Mouse (Mus musculus) embryo, embryonic 9.5 days (tissue): ENCODE measurements around the gene Kmt5b.

Experiments
- DNase-seq: peaks from one replicate; pipeline ENCODE4 v3.0.0-alpha.2; 2017; ENCODE audit errors: extremely low spot score

Gene Kmt5b

GRCm38 (mm10) chr19:3768697-3769383, 1.6 kb downstream of the Kmt5b start:
- DNase-seq, result peak; percentile 95

DNA sequence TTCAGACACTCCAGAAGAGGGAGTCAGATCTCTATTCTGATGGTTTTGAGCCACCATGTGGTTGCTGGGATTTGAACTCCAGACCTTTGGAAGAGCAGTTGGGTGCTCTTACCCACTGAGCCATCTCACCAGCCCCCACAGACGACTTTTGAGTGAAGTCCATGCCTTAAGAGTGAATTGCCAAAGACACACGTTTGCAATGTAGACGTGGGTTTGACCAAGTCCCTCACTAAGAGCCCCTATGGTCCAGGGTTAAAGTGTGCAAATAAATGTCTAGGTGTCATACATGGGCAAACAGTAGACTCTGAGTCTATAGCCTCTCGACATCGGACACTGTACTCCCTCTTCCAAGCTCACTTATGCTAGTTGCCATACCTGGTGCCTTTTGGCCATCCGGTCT, 2.3 kb downstream of the Kmt5b start:
- no peak for DNase-seq

DNA sequence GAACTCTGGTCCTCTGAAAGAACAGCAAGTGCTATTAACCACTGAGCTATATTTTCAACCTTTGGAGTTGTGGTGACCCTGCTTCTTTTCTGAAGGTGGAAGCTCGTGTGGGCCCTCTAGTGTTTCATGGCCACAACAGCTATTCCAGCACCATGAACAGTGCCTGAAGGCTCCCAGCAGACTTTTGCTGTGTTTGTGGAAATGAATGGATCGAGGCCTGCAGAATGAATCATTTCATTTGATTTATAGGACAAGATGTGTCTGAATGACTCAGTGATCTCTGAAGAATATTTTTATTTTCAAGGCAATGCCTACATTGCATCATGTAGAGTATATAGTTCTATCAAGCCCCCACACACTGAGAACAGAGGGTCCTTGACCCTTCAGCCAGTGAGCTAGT, 6.9 kb downstream of the Kmt5b start:
- no peak for DNase-seq

DNA sequence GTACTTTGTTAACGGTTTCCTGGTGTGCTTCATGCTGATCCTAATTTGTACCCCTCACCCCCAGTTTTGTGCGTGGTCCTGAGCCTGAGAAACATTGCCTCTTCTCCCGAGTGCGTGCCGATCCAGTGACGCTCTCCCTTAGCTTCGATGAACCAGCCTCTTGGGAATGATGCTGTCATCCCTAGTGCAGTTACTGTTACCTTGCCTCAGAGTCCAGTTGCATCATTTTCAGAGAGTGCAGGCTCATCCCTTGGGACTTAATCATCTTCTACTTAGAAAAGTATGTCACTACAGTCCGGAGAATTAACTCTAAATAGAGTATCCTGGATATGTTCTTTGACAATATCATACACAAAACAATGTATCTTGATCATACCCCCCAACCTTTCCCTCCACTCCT, 11.5 kb downstream of the Kmt5b start:
- no peak for DNase-seq

GRCm38 (mm10) chr19:3790077-3790476, 22.9 kb downstream of the Kmt5b start:
- no peak for DNase-seq

DNA sequence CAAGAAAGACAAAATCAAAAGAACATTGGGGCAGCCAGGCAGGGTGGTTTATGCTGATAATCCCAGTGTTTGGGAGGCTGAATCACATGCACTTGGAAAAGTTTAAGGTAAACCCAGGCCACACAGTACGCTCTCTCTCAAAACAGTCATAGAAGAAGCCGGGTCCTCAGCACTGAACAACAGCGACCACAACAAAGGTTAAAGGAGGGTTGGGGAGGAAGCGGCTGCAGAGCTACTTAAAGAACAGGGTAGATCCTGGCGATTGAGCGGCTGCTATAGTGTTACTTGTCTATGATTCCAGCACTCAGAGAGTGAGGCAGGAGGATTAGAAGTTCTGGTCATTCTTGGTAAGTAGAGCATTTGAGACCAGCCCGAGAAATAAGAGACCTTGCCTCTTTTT, 38.3 kb downstream of the Kmt5b start:
- DNase-seq, result no peak

GRCm38 (mm10) chr19:3810536-3811233, 43.5 kb downstream of the Kmt5b start:
- DNase-seq, result no peak

DNA sequence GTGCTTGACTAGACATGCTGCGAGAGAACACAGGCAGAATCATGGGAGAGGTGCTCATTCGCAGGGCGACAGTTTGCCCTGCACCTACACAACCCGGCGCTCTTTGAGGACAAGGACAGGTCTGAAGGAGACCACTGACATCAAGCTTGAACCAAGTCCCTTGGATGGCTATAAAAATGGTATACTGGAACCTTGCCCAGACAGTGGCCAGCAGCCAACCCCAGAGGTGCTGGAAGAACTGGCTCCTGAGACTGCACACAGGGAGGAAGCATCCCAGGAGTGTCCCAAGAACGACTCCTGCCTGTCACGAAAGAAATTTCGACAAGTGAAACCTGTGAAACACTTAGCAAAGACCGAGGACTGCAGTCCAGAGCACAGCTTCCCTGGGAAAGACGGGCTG, 47.2 kb downstream of the Kmt5b start:
- no peak for DNase-seq

GRCm38 (mm10) chr19:3815824-3816223, 48.6 kb downstream of the Kmt5b start:
- DNase-seq, result no peak

GRCm38 (mm10) chr19:3819080-3819479, 51.9 kb downstream of the Kmt5b start:
- DNase-seq, result no peak

DNA sequence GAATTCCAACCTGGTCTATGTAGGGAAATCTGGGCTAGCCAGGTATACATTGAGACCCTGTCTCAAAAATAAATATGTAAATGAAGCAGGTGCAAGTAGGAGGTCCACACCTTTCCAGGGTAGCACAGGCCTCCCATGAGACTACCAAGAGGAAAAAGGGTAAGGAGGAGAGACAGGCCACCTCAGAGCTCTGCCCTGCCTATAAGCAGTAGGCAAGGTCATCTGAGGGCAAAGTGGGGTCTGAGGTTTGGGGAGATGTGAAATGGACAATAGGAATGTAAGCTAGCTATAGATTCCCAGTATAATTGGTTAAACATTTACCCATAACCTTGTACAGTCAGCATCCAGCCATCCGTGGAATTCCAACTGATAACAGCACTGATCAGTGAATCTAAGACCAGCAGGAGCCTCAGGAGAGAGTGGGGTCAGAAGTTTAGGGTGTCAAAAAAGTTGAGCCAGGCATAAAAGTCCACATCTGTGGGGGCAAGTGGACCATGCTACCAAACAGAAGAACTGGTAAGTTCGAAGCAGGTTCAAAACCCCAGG, 52.8 kb downstream of the Kmt5b start:
- DNase-seq, result no peak

- no peak for DNase-seq
Observed at GRCm38 (mm10) chr19:3825044-3825443, 57.8 kb downstream of the Kmt5b start.

GRCm38 (mm10) chr19:3829863-3830262, 62.6 kb downstream of the Kmt5b start:
- DNase-seq, result no peak

GRCm38 (mm10) chr19:3831716-3832115, 64.5 kb downstream of the Kmt5b start:
- DNase-seq, result peak; percentile 32

GRCm38 (mm10) chr19:3832851-3833353, 65.7 kb downstream of the Kmt5b start:
- no peak for DNase-seq

DNA sequence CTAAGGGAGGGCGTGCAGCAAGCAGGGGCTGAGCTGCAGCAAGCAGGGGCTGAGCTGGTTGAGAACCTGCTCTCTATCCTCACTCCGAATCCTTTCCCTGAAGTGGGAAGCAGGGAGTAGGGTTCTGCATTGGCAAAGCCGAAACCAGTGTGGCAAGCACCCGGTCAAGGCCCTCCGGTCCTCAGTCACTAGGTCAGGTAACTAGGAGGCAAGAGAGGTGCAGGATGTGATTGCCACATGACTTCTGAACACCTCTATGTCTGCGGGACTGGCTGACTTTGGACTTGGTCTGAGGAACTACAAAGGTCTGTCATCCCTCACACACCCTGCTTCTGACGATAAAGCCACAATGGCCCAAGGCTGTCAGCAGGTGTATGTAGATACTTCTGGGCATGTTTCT, 67.1 kb downstream of the Kmt5b start:
- DNase-seq, result no peak

- DNase-seq, result no peak
Observed at GRCm38 (mm10) chr19:3836791-3837190, 69.6 kb downstream of the Kmt5b start.

GRCm38 (mm10) chr19:3838931-3839330, 71.7 kb downstream of the Kmt5b start:
- DNase-seq, result no peak

DNA sequence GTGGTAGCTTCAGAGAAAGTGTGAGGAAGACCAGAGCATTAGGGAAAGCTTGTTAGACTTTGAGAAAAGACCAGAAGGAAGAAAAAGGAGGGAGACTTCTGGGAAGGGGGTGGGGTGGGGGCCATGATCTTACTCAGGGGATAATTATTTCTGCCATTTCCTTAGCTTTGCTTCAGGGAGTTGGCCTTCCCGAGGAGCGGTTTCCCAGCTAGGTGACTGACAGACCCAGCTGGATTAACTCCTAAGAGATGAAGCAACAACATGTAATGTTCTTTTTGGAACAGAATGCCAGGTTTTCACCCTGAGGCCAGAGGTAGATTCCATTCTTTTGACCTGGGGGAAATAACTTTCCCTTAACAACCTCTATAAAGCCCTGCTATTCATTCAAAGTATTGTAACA, 72.5 kb downstream of the Kmt5b start:
- DNase-seq, result no peak

DNA sequence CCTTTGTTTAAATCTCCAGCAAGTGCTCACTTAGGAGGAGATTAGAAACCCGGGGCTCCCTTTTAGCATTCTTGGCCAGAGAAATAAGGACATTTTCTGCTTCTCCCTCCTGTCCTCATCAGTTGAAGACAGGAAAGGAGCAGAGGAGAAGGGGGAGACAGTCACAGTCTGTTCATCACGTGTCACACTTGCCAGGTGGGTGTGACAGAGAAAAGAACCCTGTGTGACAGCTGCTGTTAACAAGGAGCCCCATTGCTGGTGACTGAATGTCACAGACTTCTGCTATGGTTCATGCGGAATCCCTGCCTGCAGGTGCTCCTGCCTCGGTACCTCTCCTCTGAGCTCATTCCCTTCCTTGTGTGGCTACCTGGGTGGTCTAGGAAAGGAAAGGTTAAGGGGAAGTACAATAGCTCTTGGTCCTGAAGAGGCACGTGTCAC, 73.0 kb downstream of the Kmt5b start:
- DNase-seq, result no peak

- DNase-seq, result no peak
Observed at GRCm38 (mm10) chr19:3840685-3841084, 73.5 kb downstream of the Kmt5b start.

DNA sequence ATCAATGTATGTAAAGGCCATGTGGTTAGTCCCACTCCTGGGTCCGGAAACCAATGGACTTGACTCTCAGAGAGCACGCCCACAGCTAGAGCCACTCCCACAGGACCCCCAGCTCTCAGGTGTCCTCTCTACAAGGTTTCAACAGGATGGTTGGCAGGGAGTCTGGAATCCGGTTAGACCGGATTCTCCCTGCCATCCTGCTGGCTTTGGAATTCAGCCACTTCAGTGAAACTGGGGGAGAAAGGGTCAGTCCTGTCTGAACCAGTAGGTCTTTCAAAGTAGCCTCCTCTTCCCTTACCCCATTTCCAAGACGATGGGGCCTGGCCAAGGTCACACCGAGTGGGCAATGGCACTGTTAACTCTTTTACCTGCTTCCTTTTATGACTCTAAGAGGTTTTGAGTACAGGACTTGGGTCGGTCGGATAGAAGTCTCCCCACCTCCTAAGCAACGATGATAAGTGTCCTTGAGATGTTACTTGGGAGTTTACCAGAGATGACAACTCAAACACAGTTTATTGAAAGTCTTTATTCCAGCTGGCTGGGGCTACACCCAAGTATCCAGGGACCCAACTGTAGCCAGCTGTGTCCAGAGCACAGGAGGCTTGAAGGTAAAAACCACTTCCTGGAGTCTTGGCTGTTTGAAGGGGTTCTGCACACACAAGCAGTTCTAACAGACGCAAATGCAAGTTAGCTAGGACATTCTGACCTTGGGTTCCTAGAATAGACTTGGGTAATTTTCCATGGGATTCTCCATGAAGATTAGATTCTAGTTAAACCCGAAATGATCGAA, 75.3 kb downstream of the Kmt5b start:
- DNase-seq, result no peak
